Mouse (Mus musculus): Measurements from ENCODE around the gene Olfr213.
"Not testable (repeated sequence)": the region's sequence is repeated elsewhere in the genome, so short reads cannot be mapped to it uniquely, and the experiment has no call there.

DNA sequence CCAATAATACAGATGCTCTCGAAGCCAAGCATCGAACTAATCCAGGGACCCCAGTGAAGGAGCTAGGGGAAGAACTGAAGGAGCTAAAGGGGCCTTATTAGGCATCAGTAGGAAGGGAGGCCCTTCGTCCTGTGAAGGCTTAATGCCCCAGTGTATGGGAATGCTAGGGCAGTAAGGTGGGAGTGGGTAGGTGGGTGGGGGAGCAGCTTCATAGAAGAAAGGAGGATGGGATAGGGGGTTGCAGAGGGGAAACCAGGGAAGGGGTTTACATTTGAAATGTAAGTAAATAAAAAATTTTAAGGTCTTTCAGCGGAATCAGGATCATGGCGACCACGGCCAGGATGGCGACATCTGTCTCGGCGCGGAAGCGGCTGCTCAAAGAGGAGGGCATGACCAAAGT is 12.6 kb downstream of the Olfr213 start, which contains the start of gene Gm5580:
- not testable (repeated sequence) for TF ChIP-seq CTCF, POLR2A (IDR thresholded peaks at IDR 0.05; ENCODE audit: insufficient read depth, low read depth, low read length)

Measured in olfactory bulb, adult 2 months (tissue).